Mouse (Mus musculus) MEL (cell line): ENCODE measurements at regions not wholly inside any gene's neighbourhood (a gene's known extent, or its start where the extent isn't known, plus 50 kb on each side); places are given as distances from the start of the nearest gene placed in this dataset.

Experiments used
- DNase-seq: peaks from one replicate; pipeline ENCODE4 v3.0.0; 2011; ENCODE audit warnings: low read depth, low spot score
- H3K27ac ChIP-seq: 2 replicates; pipeline ENCODE4 v1.5.1; 2012; ENCODE audit warnings: low read depth, mild to moderate bottlenecking, control low read depth, low read length, moderate library complexity; ENCODE audit not compliant: control insufficient read depth
- H3K27me3 ChIP-seq, 2 experiments: fragments of 150-350 bp in 1 of 2; sonication (generic) in 1 of 2; 2 replicates each; pipeline ENCODE4 v1.6.1; 2012; ENCODE audit warnings: low read length in 2 of 2, mild to moderate bottlenecking in 2 of 2, improper control_type of control experiment in 1 of 2, moderate library complexity in 1 of 2; ENCODE audit not compliant: insufficient read depth in 2 of 2, control insufficient read depth in 1 of 2
- H3K36me3 ChIP-seq, 2 experiments: 2 replicates each; pipeline ENCODE4 v1.6.1; 2012 to 2014; ENCODE audit warnings: low read length in 2 of 2, improper control_type of control experiment in 1 of 2, inconsistent platforms in 1 of 2, mild to moderate bottlenecking in 1 of 2; ENCODE audit not compliant: insufficient read depth in 2 of 2, control insufficient read depth in 1 of 2
- H3K4me1 ChIP-seq, 2 experiments: fragments of 150-350 bp in 1 of 2; sonication (generic) in 1 of 2; 2 replicates each; pipeline ENCODE4 v1.6.1; 2012; ENCODE audit warnings: low read length in 2 of 2, improper control_type of control experiment in 1 of 2, mild to moderate bottlenecking in 1 of 2; ENCODE audit not compliant: insufficient read depth in 2 of 2, control insufficient read depth in 1 of 2
- H3K4me3 ChIP-seq, 2 experiments: fragments of 150-350 bp in 1 of 2; sonication (generic) in 1 of 2; 2 replicates each; pipeline ENCODE4 v1.5.1; 2012; ENCODE audit warnings: low read depth in 2 of 2, low read length in 2 of 2, mild to moderate bottlenecking in 2 of 2, moderate library complexity in 2 of 2, control low read depth in 1 of 2, improper control_type of control experiment in 1 of 2; ENCODE audit not compliant: control insufficient read depth in 1 of 2, insufficient read depth in 1 of 2
- H3K79me2 ChIP-seq: 2 replicates; pipeline ENCODE4 v1.6.1; 2012; ENCODE audit warnings: mild to moderate bottlenecking, low read length, moderate library complexity; ENCODE audit not compliant: control insufficient read depth, poor library complexity, insufficient read depth
- H3K9ac ChIP-seq: 2 replicates; pipeline ENCODE4 v1.6.1; 2012; ENCODE audit warnings: low read depth, mild to moderate bottlenecking, control low read depth, low read length, moderate library complexity; ENCODE audit not compliant: control insufficient read depth, poor library complexity, severe bottlenecking
- H3K9me3 ChIP-seq: fragments of 150-350 bp; sonication (generic); replicated peaks from 2 replicates; pipeline ENCODE4 v1.6.1; 2012; ENCODE audit warnings: mild to moderate bottlenecking, low read length, improper control_type of control experiment, moderate library complexity; ENCODE audit not compliant: insufficient read depth
- CHD1 ChIP-seq: IDR thresholded peaks from 2 replicates; pipeline ENCODE4 v1.6.1; 2012; ENCODE audit warnings: low read depth, mild to moderate bottlenecking, inconsistent platforms, low read length, improper control_type of control experiment
- CTCF ChIP-seq, 3 experiments: IDR thresholded peaks in 2 of 3; conservative IDR thresholded peaks in 1 of 3; 2 replicates each; pipeline ENCODE4 v1.5.1; 2011 to 2012; ENCODE audit warnings: low read length in 3 of 3, low read depth in 2 of 3, mild to moderate bottlenecking in 2 of 3, improper control_type of control experiment in 1 of 3, inconsistent platforms in 1 of 3, mixed read lengths in 1 of 3, moderate library complexity in 1 of 3; ENCODE audit not compliant: control insufficient read depth in 1 of 3, insufficient read depth in 1 of 3, poor library complexity in 1 of 3, severe bottlenecking in 1 of 3
- EP300 ChIP-seq, 2 experiments: IDR thresholded peaks; 2 replicates each; pipeline ENCODE4 v1.6.1; 2011; ENCODE audit warnings: improper control_type of control experiment in 2 of 2, low read length in 2 of 2, low read depth in 1 of 2, mild to moderate bottlenecking in 1 of 2
- GABPA ChIP-seq: IDR thresholded peaks from 2 replicates; pipeline ENCODE4 v1.6.1; 2012; ENCODE audit warnings: low read depth, mild to moderate bottlenecking, inconsistent platforms, low read length, improper control_type of control experiment, moderate library complexity
- GATA1 ChIP-seq: IDR thresholded peaks from 2 replicates; pipeline ENCODE4 v1.6.1; 2011; ENCODE audit warnings: low read depth, low read length, improper control_type of control experiment
- KAT2A ChIP-seq: conservative IDR thresholded peaks from 2 replicates; pipeline ENCODE4 v1.6.1; 2012; ENCODE audit warnings: low read depth, low read length, improper control_type of control experiment, inconsistent platforms
- MAX ChIP-seq: IDR thresholded peaks from 2 replicates; pipeline ENCODE4 v1.6.1; 2011; ENCODE audit warnings: low read length, improper control_type of control experiment
- MAZ ChIP-seq: IDR thresholded peaks from 2 replicates; pipeline ENCODE4 v1.6.1; 2012; ENCODE audit warnings: low read depth, mild to moderate bottlenecking, inconsistent platforms, low read length, improper control_type of control experiment
- MXI1 ChIP-seq: IDR thresholded peaks from 2 replicates; pipeline ENCODE4 v1.6.1; 2011; ENCODE audit warnings: mild to moderate bottlenecking, low read depth, low read length, improper control_type of control experiment
- MYB ChIP-seq: IDR thresholded peaks from 2 replicates; pipeline ENCODE4 v1.6.1; 2011; ENCODE audit warnings: mild to moderate bottlenecking, low read depth, low read length, improper control_type of control experiment
- MYC ChIP-seq: IDR thresholded peaks from 2 replicates; pipeline ENCODE4 v1.6.1; 2011; ENCODE audit warnings: low read depth, mild to moderate bottlenecking, low read length, improper control_type of control experiment, moderate library complexity
- SMC3 ChIP-seq: IDR thresholded peaks from 2 replicates; pipeline ENCODE4 v1.6.1; 2011; ENCODE audit warnings: low read depth, low read length, improper control_type of control experiment
- TBP ChIP-seq: IDR thresholded peaks from 2 replicates; pipeline ENCODE4 v1.8.0; 2011; ENCODE audit warnings: low read depth, low read length, improper control_type of control experiment
- UBTF ChIP-seq: IDR thresholded peaks from 2 replicates; pipeline ENCODE4 v1.6.1; 2012; ENCODE audit warnings: low read depth, mild to moderate bottlenecking, inconsistent platforms, low read length, improper control_type of control experiment, moderate library complexity, borderline replicate concordance; ENCODE audit not compliant: insufficient read depth
- USF1 ChIP-seq: IDR thresholded peaks from 2 replicates; pipeline ENCODE4 v1.6.1; 2014; ENCODE audit warnings: low read depth, mild to moderate bottlenecking, inconsistent platforms, low read length, improper control_type of control experiment, moderate library complexity
- USF2 ChIP-seq, 2 experiments: IDR thresholded peaks; 2 replicates each; pipeline ENCODE4 v1.6.1; 2011 to 2012; ENCODE audit warnings: improper control_type of control experiment in 2 of 2, low read length in 2 of 2, borderline replicate concordance in 1 of 2, inconsistent platforms in 1 of 2, low read depth in 1 of 2, mild to moderate bottlenecking in 1 of 2; ENCODE audit not compliant: insufficient read depth in 1 of 2
- ZC3H11A ChIP-seq: IDR thresholded peaks from 2 replicates; pipeline ENCODE4 v1.6.1; 2012; ENCODE audit warnings: low read depth, mild to moderate bottlenecking, inconsistent platforms, low read length, improper control_type of control experiment
- ZMIZ1 ChIP-seq: IDR thresholded peaks from 2 replicates; pipeline ENCODE4 v1.6.1; 2012; ENCODE audit warnings: low read depth, mild to moderate bottlenecking, inconsistent platforms, low read length, improper control_type of control experiment, moderate library complexity
- ZNF384 ChIP-seq: IDR thresholded peaks from 2 replicates; pipeline ENCODE4 v1.6.1; 2012; ENCODE audit warnings: low read depth, mild to moderate bottlenecking, inconsistent platforms, low read length, improper control_type of control experiment

DNA sequence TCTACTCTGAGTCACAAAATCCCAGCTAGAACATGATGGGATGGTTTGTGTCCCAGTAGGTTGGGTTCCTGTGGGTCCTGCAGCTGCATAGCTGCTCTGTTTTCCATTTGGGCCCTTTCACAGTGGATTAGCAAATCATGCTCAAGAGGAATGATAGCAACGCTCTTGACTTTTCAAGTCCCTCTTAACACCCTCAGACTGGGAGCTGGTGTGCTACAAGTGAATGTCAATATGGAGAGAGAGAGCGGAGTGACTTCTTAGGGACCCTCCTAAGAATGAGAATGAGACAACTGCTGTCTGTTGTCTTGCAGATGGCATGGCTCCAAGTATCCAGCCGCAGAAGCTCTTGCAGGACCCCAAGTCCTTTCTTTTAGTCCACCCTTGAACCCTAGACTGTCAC, 198.1 kb upstream of the Slc24a2 start:
- no peak overlapping the region for H3K4me3 ChIP-seq
- no peak for TF ChIP-seq MYB
- no peak for TF ChIP-seq MYC
- no peak for TF ChIP-seq MAX
- TF ChIP-seq, all 39 proteins: peak for 0
- Histone ChIP-seq H3K79me2 (no peaks in the 10 kb centered on the region), H3K27me3 (no peaks in the 10 kb centered on the region), H3K27ac (no peak overlapping the region), H3K4me1 (no peaks in the 10 kb centered on the region), H3K9ac (no peak overlapping the region), H3K36me3 (no peaks in the 10 kb centered on the region), H3K9me3 (no peaks in the 10 kb centered on the region)
- no peak for DNase-seq

DNA sequence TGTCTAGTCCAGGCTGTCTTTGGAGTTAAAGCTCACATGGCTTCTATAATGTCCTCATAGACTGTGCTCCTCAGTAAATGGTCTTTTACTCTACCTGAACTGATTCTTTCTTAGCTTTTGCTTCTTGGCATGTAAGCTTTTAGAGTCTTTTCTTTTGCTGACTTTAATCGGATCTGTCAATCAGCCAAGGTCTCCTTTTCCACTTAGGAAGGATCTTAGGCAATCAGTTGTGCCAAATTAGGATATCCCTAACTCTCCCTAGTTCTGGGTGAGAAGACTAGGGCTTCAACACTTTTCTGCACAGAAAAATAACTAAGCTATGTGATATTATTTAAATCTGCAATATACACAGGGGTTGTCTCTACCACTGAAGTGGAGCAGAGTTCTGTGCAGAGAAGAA, 193.8 kb upstream of the Slc24a2 start:
- Histone ChIP-seq H3K4me1 (no peaks in the 10 kb centered on the region), H3K9ac (no peak overlapping the region), H3K36me3 (no peaks in the 10 kb centered on the region), H3K79me2 (no peaks in the 10 kb centered on the region), H3K9me3 (no peaks in the 10 kb centered on the region), H3K4me3 (no peak overlapping the region), H3K27ac (no peak overlapping the region), H3K27me3 (no peaks in the 10 kb centered on the region)
- no peak for TF ChIP-seq MAZ
- no peak for TF ChIP-seq GATA1
- TF ChIP-seq ZC3H11A, result no peak
- no peak for TF ChIP-seq TBP
- TF ChIP-seq MXI1, result no peak
- no peak for TF ChIP-seq UBTF
- no peak for TF ChIP-seq USF2 (IDR thresholded peaks at IDR 0.05; ENCODE audit: borderline replicate concordance in 1 of 2, insufficient read depth in 1 of 2, low read depth in 1 of 2, low read length in 2 of 2)
- no peak for TF ChIP-seq MYB
- no peak for TF ChIP-seq CHD1
- TF ChIP-seq ZMIZ1, result no peak
- TF ChIP-seq SMC3, result no peak
- no peak for TF ChIP-seq CTCF (IDR thresholded peaks at IDR 0.05 in 2 of 3, conservative IDR thresholded peaks at IDR 0.05 in 1 of 3; ENCODE audit: control insufficient read depth in 1 of 3, insufficient read depth in 1 of 3, low read depth in 2 of 3, low read length in 3 of 3, poor library complexity in 1 of 3, severe bottlenecking in 1 of 3)
- no peak for TF ChIP-seq EP300 (IDR thresholded peaks at IDR 0.05; ENCODE audit: low read depth in 1 of 2, low read length in 2 of 2)
- no peak for TF ChIP-seq ZNF384
- TF ChIP-seq GABPA, result no peak
- TF ChIP-seq MAX, result no peak
- TF ChIP-seq USF1, result no peak
- TF ChIP-seq KAT2A, result no peak
- DNase-seq, result no peak
